In genomic region chr17:47484241-47484921, GRCm38 (mm10) we compare ENCODE assay signal across 8 mouse cellular contexts. TPM values are rescaled to one million over a fixed set of nuclear protein-coding genes. Genes with fewer than 3 reads are reported as not detected.
DNase-seq lines count a peak whose midpoint lies in the region; TF ChIP-seq lines count a peak whose summit lies in the region.

No protein-coding gene starts in this region.

- TF ChIP-seq CTCF in brain, embryonic 14.5 days (IDR thresholded peaks at IDR 0.05; ENCODE audit: borderline replicate concordance, extremely low read depth, insufficient read depth, insufficient read length), result no peak

- peak; percentile 41 for DNase-seq in adrenal gland, postnatal 14 days
- no peak for DNase-seq in adrenal gland, postnatal 4 days (ENCODE audit: low spot score in 2 of 2)
- DNase-seq in brain, embryonic 14.5 days (ENCODE audit: low read depth), result peak; percentile 45
- peak; percentile 72 for DNase-seq in kidney, adult 9 months
- peak; percentile 63 for DNase-seq in lung, postnatal 10 days
- DNase-seq in left cerebral cortex, adult 11 months (ENCODE audit: low spot score), result no peak
- no peak for DNase-seq in adrenal gland, postnatal 36 days
- no peak for DNase-seq in cerebellum, adult 18-20 months

- TF ChIP-seq POLR2A in brain, embryonic 14.5 days (IDR thresholded peaks at IDR 0.05; ENCODE audit: borderline replicate concordance, extremely low read depth, insufficient read depth, insufficient read length, poor library complexity, severe bottlenecking), result no peak

RNA-seq across cellular contexts. Expression of gene Taf8, which starts 17.7 kb away (rescaled TPM):
- 22.9 and 23.9 TPM in 2 replicates for total RNA-seq in adrenal gland, postnatal 14 days (2021)
- 10 to 100 TPM; 31.7 to 38.1 TPM for total RNA-seq in adrenal gland, postnatal 4 days (2021)
- polyA plus RNA-seq in brain, embryonic 14.5 days (2012; rRNA removed), result 34.2 and 44.1 TPM in 2 replicates
- 10 to 100 TPM; 18.5 to 21.2 TPM for total RNA-seq in adrenal gland, postnatal 36 days (2021)

RNA-seq across cellular contexts. Expression of gene Ccnd3, which starts 20.5 kb away (rescaled TPM):
- 228 and 248 TPM in 2 replicates for total RNA-seq in adrenal gland, postnatal 14 days (2021)
- total RNA-seq in adrenal gland, postnatal 4 days (2021), result 100 to 1,000 TPM; 198 to 200 TPM
- 59.7 and 68.5 TPM in 2 replicates for polyA plus RNA-seq in brain, embryonic 14.5 days (2012; rRNA removed)
- total RNA-seq in adrenal gland, postnatal 36 days (2021), result 100 to 1,000 TPM; 408 to 430 TPM

RNA-seq across cellular contexts. Expression of gene 1700001C19Rik, which starts 47.2 kb away (rescaled TPM):
- total RNA-seq in adrenal gland, postnatal 14 days (2021), result 0.82 TPM in 1 of 2 replicates, not detected in the other
- total RNA-seq in adrenal gland, postnatal 4 days (2021), result under 1 TPM; 0.48 to 0.96 TPM
- 0.41 and 0.53 TPM in 2 replicates for polyA plus RNA-seq in brain, embryonic 14.5 days (2012; rRNA removed)
- total RNA-seq in adrenal gland, postnatal 36 days (2021), result not detected

RNA-seq across cellular contexts. Expression of gene AI661453, which starts 48.0 kb away (rescaled TPM):
- total RNA-seq in adrenal gland, postnatal 14 days (2021), result 1.4 and 1.7 TPM in 2 replicates
- total RNA-seq in adrenal gland, postnatal 4 days (2021), result 1 to 10 TPM; 2.7 to 4.4 TPM
- 0.42 and 0.85 TPM in 2 replicates for polyA plus RNA-seq in brain, embryonic 14.5 days (2012; rRNA removed)
- total RNA-seq in adrenal gland, postnatal 36 days (2021), result under 1 TPM; 0.23 to 0.60 TPM

Comparison
In these comparisons a context has a peak if more than half of its experiments do, and no peak if none do; other contexts are left out.
1. DNase-seq: peak in adrenal gland, postnatal 14 days (single experiment), brain, embryonic 14.5 days (single experiment), kidney, adult 9 months (single experiment) and lung, postnatal 10 days (single experiment); none in adrenal gland, postnatal 4 days (0 of 2), left cerebral cortex, adult 11 months (single experiment), adrenal gland, postnatal 36 days (0 of 2) and cerebellum, adult 18-20 months (0 of 2).